Mouse (Mus musculus) G1E (cell line): Measurements from ENCODE around the gene D230025D16Rik. TPM values are rescaled to one million over a fixed set of nuclear protein-coding genes. Genes with fewer than 3 reads are reported as not detected.

ENCODE experiments used
- ATAC-seq: 2 replicates; pipeline ENCODE4 v1.8.0; 2016; ENCODE audit warnings: mild to moderate bottlenecking; ENCODE audit not compliant: insufficient number of reproducible peaks, poor library complexity, low FRiP score, severe bottlenecking; ENCODE audit errors: extremely low read depth
- DNase-seq: peaks from one replicate; pipeline ENCODE4 v3.0.0; 2012; ENCODE audit warnings: low spot score
- H3K27me3 ChIP-seq: 2 replicates; pipeline ENCODE4 v1.6.1; 2012; ENCODE audit warnings: mild to moderate bottlenecking, low read length, inconsistent platforms; ENCODE audit not compliant: insufficient read depth
- H3K36me3 ChIP-seq: replicated peaks from 2 replicates; pipeline ENCODE3; 2012; ENCODE audit warnings: mild to moderate bottlenecking, inconsistent platforms
- H3K4me1 ChIP-seq: 2 replicates; pipeline ENCODE4 v1.6.1; 2012; ENCODE audit warnings: low read depth, low read length, inconsistent platforms, mixed read lengths; ENCODE audit not compliant: insufficient read depth
- H3K4me3 ChIP-seq: 2 replicates; pipeline ENCODE4 v1.5.1; 2012; ENCODE audit warnings: low read depth, mild to moderate bottlenecking, inconsistent platforms, low read length, moderate library complexity, mixed read lengths
- H3K9me3 ChIP-seq: replicated peaks from 2 replicates; pipeline ENCODE4 v1.6.1; 2012; ENCODE audit warnings: inconsistent platforms
- CTCF ChIP-seq: IDR thresholded peaks from 2 replicates; pipeline ENCODE4 v1.5.1; 2012; ENCODE audit warnings: low read depth, low read length, inconsistent platforms, mixed read lengths
- GATA1 ChIP-seq: IDR thresholded peaks from 2 replicates; pipeline ENCODE4 v1.6.1; 2012; ENCODE audit warnings: borderline replicate concordance, low read length, inconsistent platforms, mixed read lengths
- GATA2 ChIP-seq: IDR thresholded peaks from 2 replicates; pipeline ENCODE4 v1.6.1; 2012; ENCODE audit warnings: low read depth, low read length, inconsistent platforms, borderline replicate concordance
- POLR2AphosphoS5 ChIP-seq: IDR thresholded peaks from 2 replicates; pipeline ENCODE4 v1.6.1; 2012; ENCODE audit warnings: low read depth, low read length, inconsistent platforms; ENCODE audit not compliant: insufficient replicate concordance
- TAL1 ChIP-seq: conservative IDR thresholded peaks from 2 replicates; pipeline ENCODE4 v1.6.1; 2012; ENCODE audit warnings: low read depth, low read length, inconsistent platforms, mixed read lengths
- polyA plus RNA-seq: library from polyadenylated mRNA; stranded (reverse); fragments of >175 nt; gene quantifications from 2 replicates; pipeline ENCODE4 v1.2.3, GENCODE M21; 2012
- total RNA-seq, 2 experiments: library from RNA; stranded (forward) in 1 of 2; stranded (reverse) in 1 of 2; fragments of 200-1000 nt in 1 of 2; fragments of >200 nt in 1 of 2; fragmentation: Nextera tagmentation in 1 of 2; gene quantifications; 2 replicates each; pipeline ENCODE4 v1.2.3; 2014 to 2017

D230025D16Rik gene
- total and polyA plus RNA-seq, 3 experiments = 4.0 to 37.5 (median 27.2) TPM

- TF ChIP-seq CTCF (no peak), GATA2 (no peak), TAL1 (no peak), GATA1 (no peak), POLR2AphosphoS5 (no peak)
- DNase-seq (no peak), ATAC-seq (no peak)
- H3K9me3 ChIP-seq = no peaks in the 10 kb centered on the region
- peaks cover 67% of the 10 kb centered on the region for H3K36me3 ChIP-seq
- H3K4me1 ChIP-seq = peaks cover 3% of the 10 kb centered on the region; the same call in 1 of the 2 replicates
- no peak overlapping the region for H3K4me3 ChIP-seq
- no peaks in the 10 kb centered on the region for H3K27me3 ChIP-seq
These were observed 19.2 kb upstream of the D230025D16Rik start for GRCm38 (mm10) chr8:105205748-105206147.

- ATAC-seq = no peak
- Histone ChIP-seq H3K9me3 (no peaks in the 10 kb centered on the region), H3K36me3 (peaks cover 63% of the 10 kb centered on the region), H3K4me3 (no peak overlapping the region), H3K4me1 (peaks cover 3% of the 10 kb centered on the region; the same call in 1 of the 2 replicates), H3K27me3 (no peaks in the 10 kb centered on the region)
- DNase-seq = no peak
- TF ChIP-seq TAL1 = no peak
- no peak for TF ChIP-seq GATA2
- TF ChIP-seq GATA1 = no peak
These were observed 18.1 kb upstream of the D230025D16Rik start for GRCm38 (mm10) chr8:105206766-105207275.

- H3K4me3 ChIP-seq = no peak overlapping the region
- H3K36me3 ChIP-seq = peaks cover 60% of the 10 kb centered on the region
- TF ChIP-seq GATA2 (no peak), POLR2AphosphoS5 (no peak), GATA1 (no peak), TAL1 (no peak), CTCF (no peak)
- ATAC-seq = no peak
- no peaks in the 10 kb centered on the region for H3K27me3 ChIP-seq
- H3K4me1 ChIP-seq = peaks cover 3% of the 10 kb centered on the region; the same call in 1 of the 2 replicates
- H3K9me3 ChIP-seq = no peaks in the 10 kb centered on the region
- no peak for DNase-seq
These were observed 17.2 kb upstream of the D230025D16Rik start for GRCm38 (mm10) chr8:105207675-105208273.

GRCm38 (mm10) chr8:105209153-105210110 lies 15.5 kb upstream of the D230025D16Rik start:
- H3K27me3 ChIP-seq = no peaks in the 10 kb centered on the region
- TF ChIP-seq POLR2AphosphoS5 (no peak), GATA1 (no peak), CTCF (no peak), GATA2 (no peak), TAL1 (no peak)
- H3K36me3 ChIP-seq = peaks cover 61% of the 10 kb centered on the region
- no peak for DNase-seq
- H3K4me3 ChIP-seq = no peak overlapping the region
- ATAC-seq = no peak
- H3K4me1 ChIP-seq = peaks cover 3% of the 10 kb centered on the region; the same call in 1 of the 2 replicates
- H3K9me3 ChIP-seq = no peaks in the 10 kb centered on the region

GRCm38 (mm10) chr8:105214104-105214503 lies 10.8 kb upstream of the D230025D16Rik start:
- no peak for TF ChIP-seq CTCF
- no peak for TF ChIP-seq TAL1
- Histone ChIP-seq H3K4me3 (no peak overlapping the region), H3K27me3 (no peaks in the 10 kb centered on the region), H3K9me3 (no peaks in the 10 kb centered on the region), H3K4me1 (no peaks in the 10 kb centered on the region; the same call in 1 of the 2 replicates), H3K36me3 (peaks cover 47% of the 10 kb centered on the region)
- DNase-seq (no peak), ATAC-seq (no peak)

GRCm38 (mm10) chr8:105217926-105218522 lies 6.9 kb upstream of the D230025D16Rik start:
- ATAC-seq (no peak; the same call in 1 of the 2 replicates), DNase-seq (peak; percentile 14)
- no peak for TF ChIP-seq GATA2
- TF ChIP-seq POLR2AphosphoS5 = no peak
- TF ChIP-seq TAL1 = no peak
- no peak for TF ChIP-seq GATA1
- TF ChIP-seq CTCF = no peak
- Histone ChIP-seq H3K9me3 (no peaks in the 10 kb centered on the region), H3K4me1 (no peaks in the 10 kb centered on the region), H3K4me3 (no peak overlapping the region), H3K27me3 (no peaks in the 10 kb centered on the region), H3K36me3 (peaks cover 29% of the 10 kb centered on the region)
